Mouse (Mus musculus) skeletal muscle tissue, postnatal 0 days (tissue): ENCODE measurements around the gene Dram2. TPM values are rescaled to one million over a fixed set of nuclear protein-coding genes. Genes with fewer than 3 reads are reported as not detected.

Experiments used
- polyA plus RNA-seq: library from polyadenylated mRNA; unstranded; fragments of >200 nt; fragmentation: Nextera tagmentation; extraction: Ambion mirVana; gene quantifications from 2 replicates; pipeline ENCODE4 v1.2.1, GENCODE M21; 2015

The Dram2 gene
- polyA plus RNA-seq, result 80.7 and 82.8 TPM in 2 replicates

GRCm38 (mm10) chr3:106547171-106547923, at the start of gene Dram2, which contains the start of gene Cept1:
Gene Dram2, plus strand, starts transcription at chr3:106547798.
Gene Cept1, minus strand, starts transcription at chr3:106547802.

Other genes with a start within 250 kb of the Dram2 start
- 0.10 TPM in 1 of 2 replicates, not detected in the other for gene Chil6, start 141.6 kb upstream of the Dram2 start, polyA plus RNA-seq
- gene Dennd2d, start 65.4 kb upstream of the Dram2 start, polyA plus RNA-seq, result 0.36 and 1.9 TPM in 2 replicates
- gene Cept1, start within 50 bp of the Dram2 start, polyA plus RNA-seq, result 24.4 and 31.3 TPM in 2 replicates
- 8.0 and 10.1 TPM in 2 replicates for gene Lrif1, start 137.2 kb downstream of the Dram2 start, polyA plus RNA-seq
- 10.6 and 13.8 TPM in 2 replicates for gene Cd53, start 242.4 kb downstream of the Dram2 start, polyA plus RNA-seq